Mouse (Mus musculus): ENCODE results near the gene Xlr5a.
A peak's percentile ranks its signal among the peaks of the same experiment; 100 is the strongest.
"Not testable (repeated sequence)": the region's sequence is repeated elsewhere in the genome, so short reads cannot be mapped to it uniquely, and the experiment has no call there.

Xlr5a gene

DNA sequence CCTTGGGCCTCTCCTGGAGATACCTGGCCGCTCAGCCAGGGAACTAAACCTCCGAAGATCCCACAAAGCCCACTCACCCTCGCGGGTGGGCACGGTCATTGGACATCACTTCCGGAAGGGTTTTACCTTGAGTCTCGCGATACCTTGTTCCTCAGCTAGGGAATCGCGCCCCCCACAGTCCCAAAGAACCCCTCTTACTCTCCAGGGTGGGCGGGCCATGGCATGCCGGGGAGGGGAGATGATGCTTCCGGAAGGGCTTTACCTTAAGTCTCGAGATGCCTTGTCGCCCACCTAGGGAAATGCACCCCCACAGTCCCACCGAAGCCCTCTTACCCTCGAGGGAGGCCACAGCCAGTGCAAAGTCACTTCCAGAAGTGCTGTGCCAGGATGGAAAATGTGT is at the start of gene Xlr5a, which contains the start of gene Xlr5c:
Gene Xlr5a, minus strand, starts transcription at position 101 of the 400 bp plus-strand sequence.
Gene Xlr5c, minus strand, starts transcription at position 101 of the 400 bp plus-strand sequence.
- not testable (repeated sequence) for DNase-seq

DNA sequence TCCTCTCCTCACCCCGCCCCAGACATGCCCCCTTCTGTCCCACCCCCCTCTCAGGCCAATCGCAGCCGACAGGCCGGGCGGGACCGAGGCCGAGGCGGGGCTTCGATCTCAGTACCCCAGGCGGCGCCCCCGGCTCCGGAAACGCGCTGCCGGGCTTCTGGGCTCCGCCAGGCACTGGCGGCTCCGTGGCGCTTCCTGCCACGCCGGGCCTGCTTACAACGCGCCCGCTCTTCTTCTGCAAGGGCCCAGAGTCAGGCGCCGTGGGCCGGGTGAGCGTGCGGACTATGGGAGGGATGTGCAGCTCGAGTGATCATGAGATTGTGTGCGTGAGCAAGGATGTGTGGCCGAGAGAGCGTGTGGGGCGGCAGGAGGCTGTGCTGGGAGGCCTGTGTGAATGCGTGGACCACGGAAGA is 49.7 kb upstream of the Xlr5a start, which contains the start of gene Zfp275:
Gene Zfp275, plus strand, starts transcription at position 139 of the 413 bp plus-strand sequence.
- peak; percentile 79 for DNase-seq

DNA sequence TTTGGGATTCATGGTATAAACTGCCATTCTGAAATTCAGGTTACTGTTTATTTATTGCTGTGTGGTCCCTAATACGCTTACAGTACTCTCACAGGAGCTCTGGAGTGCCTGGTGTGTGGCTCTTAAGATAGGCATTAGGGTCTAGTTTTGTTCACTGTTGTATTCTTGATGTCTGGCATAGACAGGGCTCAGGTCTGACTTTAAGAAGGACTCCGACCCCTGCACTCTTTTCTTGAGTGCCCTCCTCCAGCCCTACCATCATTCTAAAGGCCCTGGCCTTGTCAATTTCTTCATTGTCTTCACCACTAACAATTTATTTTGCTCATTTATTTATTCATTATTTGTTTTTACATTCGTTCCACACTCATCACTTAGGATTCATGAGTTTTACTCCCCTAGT is 49.3 kb upstream of the Xlr5a start:
- DNase-seq: no peak

DNA sequence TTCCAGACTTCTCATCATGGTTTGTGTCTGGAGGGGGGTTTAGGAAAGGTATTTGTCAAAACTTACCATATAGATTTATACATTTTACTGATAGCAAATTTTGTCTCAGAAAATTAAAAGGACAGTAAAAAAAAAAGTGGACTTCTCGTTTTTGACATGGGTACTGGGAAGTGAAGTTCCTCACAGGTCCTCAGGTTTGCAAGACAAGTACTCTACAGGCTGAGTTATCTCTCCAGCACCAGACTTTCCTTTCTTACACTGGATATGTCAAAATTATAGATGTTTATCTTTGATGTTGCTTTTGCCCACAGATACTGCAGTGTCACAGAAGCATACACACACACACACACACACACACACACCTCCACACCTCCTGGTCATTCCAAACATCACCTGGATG is 48.7 kb upstream of the Xlr5a start:
- DNase-seq: no peak

DNA sequence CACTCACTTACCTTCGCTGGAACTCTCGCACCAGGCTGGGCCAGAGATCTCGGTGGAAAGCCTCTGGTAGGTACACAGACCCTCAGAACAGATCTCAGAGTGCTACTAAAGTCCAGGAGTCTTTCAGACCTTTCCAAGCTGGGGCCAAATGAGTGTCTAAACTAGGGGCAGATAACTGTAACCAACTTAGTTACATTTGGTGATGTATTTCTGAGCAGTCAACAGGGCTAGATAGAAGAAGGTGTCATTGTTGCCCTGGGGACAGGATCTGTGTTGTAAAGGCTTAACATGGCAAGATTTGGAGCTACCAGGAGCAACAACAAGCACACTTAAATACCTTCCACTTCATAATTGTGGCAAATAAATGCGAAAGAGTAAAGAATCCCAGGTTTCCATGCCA is 44.0 kb upstream of the Xlr5a start, which contains the start of gene Gm45015:
Gene Gm45015, minus strand, starts transcription at position 101 of the 400 bp plus-strand sequence.
- DNase-seq: no peak

DNA sequence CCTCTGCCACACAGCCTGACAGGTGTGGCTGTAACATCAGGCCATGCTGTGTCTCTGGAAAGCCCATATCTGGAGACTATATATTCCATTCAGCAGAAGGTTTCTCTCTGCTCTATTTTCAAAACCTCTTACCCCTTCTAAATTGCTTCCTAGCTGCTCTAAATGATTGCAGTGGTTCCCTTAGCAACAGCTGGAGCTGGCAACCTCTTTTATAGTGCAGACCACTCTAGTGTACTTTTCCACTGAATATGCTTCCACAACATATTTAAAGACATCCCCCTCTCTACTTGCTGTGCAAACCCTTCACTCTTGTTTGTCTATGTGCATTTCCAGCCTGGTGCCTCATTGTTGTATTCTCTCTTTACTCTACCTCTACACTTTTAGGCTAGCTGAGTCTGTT is 40.8 kb upstream of the Xlr5a start:
- no peak for DNase-seq

DNA sequence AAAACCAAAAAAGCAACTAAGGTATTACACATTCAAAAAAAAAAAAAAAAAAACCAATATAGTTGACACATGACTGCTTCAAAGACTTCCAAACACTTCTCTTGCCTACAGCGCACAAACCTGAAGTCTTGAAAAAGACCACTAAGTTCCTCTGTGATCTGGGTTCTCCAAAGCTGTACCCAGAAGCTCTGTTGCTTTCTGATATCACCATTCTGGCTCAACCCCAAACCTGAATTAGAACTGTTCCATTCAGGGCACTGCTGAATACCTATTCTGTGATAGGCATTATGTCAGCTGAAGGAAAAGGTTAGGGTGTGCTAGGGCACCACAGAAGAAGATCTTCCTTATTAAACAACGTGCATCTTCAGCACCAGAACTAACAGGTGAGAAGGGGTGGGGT is 34.4 kb upstream of the Xlr5a start:
- DNase-seq: no peak

DNA sequence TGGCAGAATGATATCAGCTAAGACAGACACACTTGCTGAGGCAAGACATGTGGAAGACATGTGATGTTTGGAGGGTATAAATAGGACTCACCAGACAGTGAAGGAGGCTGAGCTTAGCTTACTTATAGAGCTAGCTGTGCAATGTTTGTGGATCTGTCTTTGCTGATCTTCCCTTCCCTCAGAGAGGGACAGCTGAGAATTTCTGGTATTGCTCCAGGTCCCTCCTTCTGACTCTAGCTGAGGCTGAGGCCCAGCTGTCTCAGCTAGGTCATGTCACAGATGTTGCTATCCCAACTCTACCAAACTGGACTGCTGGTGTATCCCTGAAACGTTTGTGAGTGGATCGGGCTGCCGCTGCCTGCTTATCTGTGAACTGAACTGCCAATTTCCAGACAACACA is 28.3 kb upstream of the Xlr5a start:
- no peak for DNase-seq

DNA sequence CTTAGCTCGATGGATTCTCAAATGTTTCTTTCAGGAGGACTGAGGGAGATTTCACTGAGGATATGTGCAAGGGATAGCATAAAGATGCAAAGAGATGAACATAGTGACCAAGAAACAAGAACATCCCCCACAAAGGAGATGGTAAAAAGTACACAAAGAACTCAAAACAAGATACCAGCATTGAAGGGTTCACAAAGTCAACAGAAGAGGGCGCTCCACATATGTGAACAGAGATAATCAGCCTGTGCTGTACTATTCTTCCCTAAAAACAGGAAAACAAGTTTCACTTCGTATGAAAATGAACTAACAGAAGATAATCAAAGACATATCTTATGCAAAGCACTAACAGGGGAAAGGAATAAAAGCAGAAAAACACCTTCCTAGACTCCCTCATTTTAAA is 19.7 kb upstream of the Xlr5a start:
- peak; percentile 42 for DNase-seq

DNA sequence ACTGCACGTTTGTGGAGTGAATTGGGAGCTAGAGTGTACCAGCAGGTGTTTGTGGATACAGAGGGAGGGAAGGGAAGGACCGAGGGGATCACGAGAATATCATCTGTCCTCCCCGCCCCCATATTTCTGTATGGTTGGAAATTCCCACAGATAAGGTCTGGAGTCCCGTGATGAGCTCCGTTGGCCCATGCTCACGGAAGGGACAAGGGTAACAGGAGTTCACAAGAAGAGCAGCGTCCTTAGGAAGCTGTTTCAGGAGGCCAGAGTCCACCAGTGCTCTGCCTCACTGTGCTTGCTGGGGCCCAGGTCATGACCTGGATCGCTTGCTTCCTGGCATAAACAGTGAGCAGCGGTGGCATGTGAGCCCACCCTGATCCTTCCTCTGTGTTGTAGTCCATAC is 3.0 kb upstream of the Xlr5a start:
- not testable (repeated sequence) for DNase-seq

DNA sequence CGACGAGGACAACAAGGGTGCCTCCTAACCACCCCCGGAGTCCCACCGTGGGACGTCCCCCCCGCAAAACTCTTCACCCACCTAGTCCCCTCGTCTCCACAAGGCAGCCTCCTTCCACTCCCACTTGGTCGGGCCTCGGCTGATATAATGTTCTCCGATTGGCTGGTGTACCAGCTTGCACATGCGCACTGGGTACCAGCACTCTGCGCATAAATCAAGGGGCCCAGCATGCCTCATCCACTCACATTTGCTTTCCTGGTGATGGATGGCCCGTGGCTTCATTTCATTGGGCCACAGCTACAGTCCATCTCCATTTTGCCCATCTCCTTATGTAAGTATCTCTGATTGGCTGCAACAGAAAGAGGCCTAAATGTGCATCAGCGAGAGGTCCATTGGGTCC is 27.5 kb downstream of the Xlr5a start, which contains the start of gene Xlr3c:
Gene Xlr3c, minus strand, starts transcription at position 121 of the 400 bp plus-strand sequence.
- not testable (repeated sequence) for DNase-seq

DNA sequence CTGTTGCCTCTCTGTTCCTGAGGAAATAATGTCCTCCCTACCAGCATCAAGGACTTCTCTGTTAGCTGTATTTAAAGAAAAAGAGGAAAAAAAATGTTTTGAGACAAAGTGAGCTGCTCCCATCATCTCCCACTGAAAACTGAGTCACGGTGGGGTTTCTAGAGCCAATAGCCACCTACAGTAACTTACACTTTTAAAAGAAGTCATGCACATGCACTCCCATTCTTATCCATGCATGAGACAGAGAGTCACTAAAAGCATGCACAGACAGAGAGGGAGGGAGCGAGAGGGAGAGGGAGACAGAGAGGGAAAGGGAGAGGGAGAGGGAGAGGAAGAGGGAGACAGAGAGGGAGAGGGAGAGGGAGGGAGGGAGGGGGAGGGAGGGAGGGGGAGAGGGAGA is 30.3 kb downstream of the Xlr5a start:
- not testable (repeated sequence) for DNase-seq

DNA sequence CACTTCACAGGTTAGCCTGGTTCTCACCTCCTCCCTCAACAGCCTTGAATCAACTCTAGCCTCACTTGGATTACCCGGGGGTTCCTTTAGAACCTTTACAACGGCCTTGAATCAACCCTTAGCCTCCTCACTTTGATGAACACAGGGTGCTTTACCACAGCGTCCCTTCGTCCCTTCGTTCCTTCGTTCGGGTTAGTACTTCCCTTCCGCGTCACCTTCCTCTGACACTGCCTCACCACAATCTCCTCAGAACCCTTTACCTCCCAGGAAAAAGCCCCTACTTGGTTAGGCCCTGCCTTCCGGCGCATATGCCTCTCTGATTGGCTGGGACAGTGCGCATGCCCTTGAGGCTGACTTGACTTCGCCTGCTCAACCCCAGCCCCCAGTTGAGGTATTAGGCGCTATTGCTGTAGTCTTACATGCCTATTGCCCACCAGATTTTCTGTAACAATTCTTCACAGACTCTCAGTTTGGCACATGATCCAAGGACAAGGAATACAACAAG is 49.9 kb downstream of the Xlr5a start, which contains the start of gene Xlr4c:
Gene Xlr4c, minus strand, starts transcription at position 310 of the 505 bp plus-strand sequence.
- not testable (repeated sequence) for DNase-seq

DNA sequence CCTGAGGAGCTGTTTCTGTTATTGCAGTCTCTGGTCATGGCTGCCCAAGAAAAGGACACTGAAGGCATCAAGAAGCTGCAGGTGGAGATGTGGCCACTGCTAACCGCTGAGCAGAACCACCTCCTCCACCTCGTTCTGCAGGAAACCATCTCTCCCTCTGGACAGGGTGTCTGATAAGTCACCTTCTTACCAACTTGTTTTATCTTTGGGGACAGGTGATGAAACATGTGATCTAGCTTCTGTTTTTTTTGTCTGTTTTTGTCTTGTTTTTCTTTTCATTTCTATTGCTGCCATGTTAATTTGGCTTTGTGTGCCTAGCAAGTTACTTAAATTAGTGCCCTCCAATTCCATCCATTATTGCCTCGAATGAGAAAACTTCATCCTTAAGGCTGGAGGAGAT is 63.5 kb downstream of the Xlr5a start:
- DNase-seq: no peak

DNA sequence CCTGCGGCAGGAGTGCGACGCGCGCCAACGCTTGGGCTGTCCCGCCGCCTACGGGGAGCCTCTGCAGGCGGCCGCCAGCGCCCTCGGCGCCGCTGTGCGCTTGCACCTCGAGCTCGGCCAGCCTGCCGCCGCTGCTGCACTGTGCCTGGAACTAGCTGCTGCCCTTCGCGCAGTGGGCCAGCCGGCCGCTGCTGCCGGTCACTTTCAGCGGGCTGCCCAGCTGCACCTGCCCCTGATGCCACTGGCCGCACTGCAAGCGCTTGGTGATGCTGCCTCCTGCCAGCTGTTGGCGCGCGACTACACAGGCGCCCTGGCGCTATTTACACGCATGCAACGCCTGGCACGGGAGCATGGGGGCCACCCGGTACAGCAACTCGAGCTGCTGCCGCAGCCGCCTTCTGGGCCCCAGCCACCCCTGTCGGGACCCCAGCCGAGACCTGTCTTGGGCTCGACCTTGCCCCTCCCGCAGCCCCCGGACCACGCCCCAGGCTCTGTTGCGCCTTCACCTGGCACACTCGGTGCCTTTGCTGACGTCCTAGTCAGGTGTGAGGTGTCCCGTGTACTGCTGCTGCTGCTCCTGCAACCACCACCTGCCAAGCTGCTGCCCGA is 64.1 kb downstream of the Xlr5a start:
- DNase-seq: peak; percentile 47

DNA sequence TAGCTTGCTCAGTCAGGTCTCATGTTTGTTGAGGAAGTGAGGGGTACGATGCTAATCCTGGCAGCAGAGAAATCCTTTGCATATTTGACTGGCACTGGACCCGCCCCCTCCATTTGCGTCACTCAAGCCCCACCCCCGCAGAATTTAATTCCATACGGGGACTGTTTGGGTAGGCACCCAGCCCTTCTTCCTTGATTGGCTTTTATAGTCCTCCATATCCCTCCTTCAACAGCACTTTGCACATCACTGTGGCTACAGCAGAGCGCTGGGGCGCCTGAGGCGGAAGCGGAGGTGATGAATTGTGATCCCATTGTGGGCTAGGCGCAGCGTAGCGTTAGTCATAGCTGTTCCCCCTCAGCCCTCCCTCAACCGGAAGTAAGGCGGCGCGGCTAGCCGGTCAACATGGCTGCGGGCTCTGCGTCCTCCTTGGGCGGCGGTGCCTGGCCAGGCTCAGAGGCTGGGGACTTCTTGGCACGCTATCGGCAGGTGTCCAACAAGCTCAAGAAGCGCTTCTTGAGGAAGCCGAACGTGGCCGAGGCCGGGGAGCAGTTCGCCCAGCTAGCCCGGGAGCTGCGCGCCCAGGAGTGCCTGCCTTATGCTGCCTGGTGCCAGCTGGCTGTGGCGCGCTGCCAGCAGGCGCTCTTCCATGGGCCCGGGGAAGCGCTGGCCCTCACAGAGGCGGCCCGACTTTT is 64.7 kb downstream of the Xlr5a start, which contains the start of gene F8a:
Gene F8a, plus strand, starts transcription at position 378 of the 692 bp plus-strand sequence.
- DNase-seq: peak; percentile 77

DNA sequence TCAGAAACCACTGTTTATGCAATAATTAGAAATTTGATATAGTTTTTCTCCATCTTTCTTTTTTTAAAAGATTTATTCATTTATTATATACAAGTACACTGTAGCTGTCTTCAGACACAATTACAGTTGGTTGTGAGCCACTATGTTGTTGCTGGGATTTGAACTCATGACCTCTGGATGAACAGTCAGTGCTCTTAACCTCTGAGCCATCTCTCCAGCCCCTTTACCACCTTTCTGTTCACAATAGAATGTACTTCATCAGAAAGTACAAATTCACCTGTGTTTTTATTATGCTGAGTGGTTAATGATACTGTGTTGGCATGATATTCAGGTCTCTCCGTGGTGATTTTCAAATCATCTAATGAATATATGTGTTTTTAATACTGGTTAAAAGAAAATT is 67.4 kb downstream of the Xlr5a start:
- no peak for DNase-seq

DNA sequence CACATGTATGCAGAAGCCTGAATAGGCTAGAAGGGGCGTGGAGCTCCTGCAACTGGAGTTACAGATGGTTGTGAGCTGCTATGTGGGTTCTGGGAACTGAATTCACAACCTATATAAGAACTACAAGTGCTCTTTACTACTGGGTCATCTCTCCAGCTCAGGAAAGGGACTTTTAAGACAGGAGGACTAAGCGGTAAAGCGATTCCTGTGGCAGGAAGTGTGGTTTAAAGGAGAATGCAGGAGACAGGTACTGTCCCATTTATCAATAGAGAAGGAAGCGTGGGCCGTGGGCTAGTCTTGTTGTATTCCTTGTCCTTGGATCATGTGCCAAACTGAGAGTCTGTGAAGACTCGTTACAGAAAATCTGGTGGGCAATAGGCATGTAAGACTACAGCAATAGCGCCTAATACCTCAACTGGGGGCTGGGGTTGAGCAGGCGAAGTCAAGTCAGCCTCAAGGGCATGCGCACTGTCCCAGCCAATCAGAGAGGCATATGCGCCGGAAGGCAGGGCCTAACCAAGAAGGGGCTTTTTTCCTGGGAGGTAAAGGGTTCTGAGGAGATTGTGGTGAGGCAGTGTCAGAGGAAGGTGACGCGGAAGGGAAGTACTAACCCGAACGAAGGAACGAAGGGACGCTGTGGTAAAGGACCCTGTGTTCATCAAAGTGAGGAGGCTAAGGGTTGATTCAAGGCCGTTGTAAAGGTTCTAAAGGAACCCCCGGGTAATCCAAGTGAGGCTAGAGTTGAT is 78.8 kb downstream of the Xlr5a start, which contains the start of gene Xlr4b:
Gene Xlr4b, plus strand, starts transcription at position 515 of the 746 bp plus-strand sequence.
- DNase-seq: not testable (repeated sequence)

DNA sequence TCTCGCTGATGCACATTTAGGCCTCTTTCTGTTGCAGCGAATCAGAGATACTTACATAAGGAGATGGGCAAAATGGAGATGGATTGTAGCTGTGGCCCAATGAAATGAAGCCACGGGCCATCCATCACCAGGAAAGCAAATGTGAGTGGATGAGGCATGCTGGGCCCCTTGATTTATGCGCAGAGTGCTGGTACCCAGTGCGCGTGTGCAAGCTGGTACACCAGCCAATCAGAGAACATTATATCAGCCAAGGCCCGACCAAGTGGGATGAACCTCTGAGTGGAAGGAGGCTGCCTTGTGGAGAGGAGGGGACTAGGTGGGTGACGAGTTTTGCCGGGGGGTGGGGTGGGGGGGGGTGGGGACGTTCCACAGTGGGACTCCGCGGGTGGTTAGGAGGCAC is 100.8 kb downstream of the Xlr5a start, which contains the start of gene Xlr3b:
Gene Xlr3b, plus strand, starts transcription at position 274 of the 400 bp plus-strand sequence.
- DNase-seq: peak; percentile 7

DNA sequence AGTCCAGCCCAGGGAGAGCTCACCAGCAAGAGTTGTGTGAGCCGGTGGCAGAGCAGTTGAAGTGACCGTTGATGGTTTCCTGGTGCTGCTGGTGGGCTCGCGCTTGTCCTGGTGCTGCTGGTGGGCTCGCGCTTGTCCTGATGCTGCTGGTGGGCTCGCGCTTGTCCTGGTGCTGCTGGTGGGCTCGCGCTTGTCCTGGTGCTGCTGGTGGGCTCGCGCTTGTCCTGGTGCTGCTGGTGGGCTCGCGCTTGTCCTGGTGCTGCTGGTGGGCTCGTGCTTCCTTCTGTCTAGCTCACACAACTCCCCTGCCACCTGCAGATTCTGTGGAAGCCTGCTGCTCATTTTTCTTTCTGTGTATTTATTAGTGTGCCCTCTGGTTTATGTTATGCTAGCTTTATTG is 115.9 kb downstream of the Xlr5a start, which contains the start of gene Spin2d:
Gene Spin2d, minus strand, starts transcription at position 101 of the 400 bp plus-strand sequence.
- DNase-seq: not testable (repeated sequence)

DNA sequence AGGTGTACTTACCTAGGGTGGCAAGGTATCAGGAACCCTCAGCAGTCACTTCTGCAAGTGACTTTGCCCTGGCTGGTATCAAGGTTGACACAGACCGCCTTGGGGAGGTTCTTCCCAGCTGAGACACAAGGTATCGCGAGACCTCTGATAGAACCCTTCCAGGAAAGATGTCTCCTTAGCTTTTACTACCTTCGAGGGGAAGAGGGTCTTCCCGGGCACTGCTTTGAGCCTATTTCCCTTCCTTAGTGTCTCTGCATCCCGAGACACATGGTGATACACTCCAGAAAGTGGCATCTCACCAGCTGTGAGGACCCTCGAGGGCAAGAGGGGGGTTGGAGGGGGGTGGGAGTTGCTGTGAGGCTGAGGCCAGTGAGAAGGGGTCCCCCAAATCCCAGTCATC is 143.4 kb downstream of the Xlr5a start, which contains the start of gene DXBay18:
Gene DXBay18, minus strand, starts transcription at position 101 of the 400 bp plus-strand sequence.
- DNase-seq: not testable (repeated sequence)

DNA sequence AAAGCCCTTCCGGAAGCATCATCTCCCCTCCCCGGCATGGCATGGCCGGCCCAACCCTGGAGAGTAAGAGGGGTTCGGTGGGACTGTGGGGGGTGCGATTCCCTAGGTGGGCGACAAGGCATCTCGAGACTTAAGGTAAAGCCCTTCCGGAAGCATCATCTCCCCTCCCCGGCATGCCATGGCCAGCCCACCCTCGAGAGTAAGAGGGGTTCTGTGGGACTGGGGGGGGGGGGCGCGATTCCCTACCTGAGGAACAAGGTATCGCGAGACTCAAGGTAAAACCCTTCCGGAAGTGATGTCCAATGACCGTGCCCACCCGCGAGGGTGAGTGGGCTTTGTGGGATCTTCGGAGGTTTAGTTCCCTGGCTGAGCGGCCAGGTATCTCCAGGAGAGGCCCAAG is 144.3 kb downstream of the Xlr5a start, which contains the start of gene Xlr5b:
Gene Xlr5b, plus strand, starts transcription at position 301 of the 400 bp plus-strand sequence.
- DNase-seq: not testable (repeated sequence)

Measured in lung, postnatal 14 days (tissue).